Mouse (Mus musculus): ENCODE results near the gene Nacad. TPM values are rescaled to one million over a fixed set of nuclear protein-coding genes. Genes with fewer than 3 reads are reported as not detected.

Gene Nacad
- polyA plus RNA-seq (2014; fragmentation: Illumina TruSeq; extraction: RNeasy Lipid Tissue Mini Kit (QIAGEN cat#74804); ENCODE audit: low read depth, low replicate concordance) = not detected

GRCm38 (mm10) chr11:6605491-6606399, at the start of gene Nacad:
Gene Nacad, minus strand, starts transcription at chr11:6606053.

GRCm38 (mm10) chr11:6638537-6638936, 32.7 kb upstream of the Nacad start, which contains the start of gene Wap:
Gene Wap, minus strand, starts transcription at chr11:6638637.

GRCm38 (mm10) chr11:6625478-6626387, 19.9 kb upstream of the Nacad start, which contains the start of gene Tbrg4:
Gene Tbrg4, minus strand, starts transcription at chr11:6626067.

Other genes starting within 250 kb of the Nacad start
- 0.87 TPM for gene Zmiz2, start 217.0 kb downstream of the Nacad start, polyA plus RNA-seq (2014; fragmentation: Illumina TruSeq; extraction: RNeasy Lipid Tissue Mini Kit (QIAGEN cat#74804); ENCODE audit: low read depth, low replicate concordance)
- 1,365 TPM for gene Ppia, start 190.6 kb downstream of the Nacad start, polyA plus RNA-seq (2014; fragmentation: Illumina TruSeq; extraction: RNeasy Lipid Tissue Mini Kit (QIAGEN cat#74804); ENCODE audit: low read depth, low replicate concordance)
- 21.3 TPM for gene H2afv, start 161.6 kb downstream of the Nacad start, polyA plus RNA-seq (2014; fragmentation: Illumina TruSeq; extraction: RNeasy Lipid Tissue Mini Kit (QIAGEN cat#74804); ENCODE audit: low read depth, low replicate concordance)
- 181 TPM for gene Purb, start 130.1 kb downstream of the Nacad start, polyA plus RNA-seq (2014; fragmentation: Illumina TruSeq; extraction: RNeasy Lipid Tissue Mini Kit (QIAGEN cat#74804); ENCODE audit: low read depth, low replicate concordance)
- gene Myo1g, start 85.1 kb downstream of the Nacad start, polyA plus RNA-seq (2014; fragmentation: Illumina TruSeq; extraction: RNeasy Lipid Tissue Mini Kit (QIAGEN cat#74804); ENCODE audit: low read depth, low replicate concordance) = not detected
- not detected for gene Ccm2, start 59.2 kb downstream of the Nacad start, polyA plus RNA-seq (2014; fragmentation: Illumina TruSeq; extraction: RNeasy Lipid Tissue Mini Kit (QIAGEN cat#74804); ENCODE audit: low read depth, low replicate concordance)
- 1.2 TPM for gene Tbrg4, start 20.0 kb upstream of the Nacad start, polyA plus RNA-seq (2014; fragmentation: Illumina TruSeq; extraction: RNeasy Lipid Tissue Mini Kit (QIAGEN cat#74804); ENCODE audit: low read depth, low replicate concordance)
- not detected for gene Wap, start 32.6 kb upstream of the Nacad start, polyA plus RNA-seq (2014; fragmentation: Illumina TruSeq; extraction: RNeasy Lipid Tissue Mini Kit (QIAGEN cat#74804); ENCODE audit: low read depth, low replicate concordance)
- gene Ramp3, start 52.5 kb upstream of the Nacad start, polyA plus RNA-seq (2014; fragmentation: Illumina TruSeq; extraction: RNeasy Lipid Tissue Mini Kit (QIAGEN cat#74804); ENCODE audit: low read depth, low replicate concordance) = 0.76 TPM
- gene Gm11983, start 231.6 kb upstream of the Nacad start, polyA plus RNA-seq (2014; fragmentation: Illumina TruSeq; extraction: RNeasy Lipid Tissue Mini Kit (QIAGEN cat#74804); ENCODE audit: low read depth, low replicate concordance) = not detected